Mouse (Mus musculus) forebrain, embryonic 15.5 days (tissue): ENCODE data around the gene Csn1s1. TPM values are rescaled to one million over a fixed set of nuclear protein-coding genes. Genes with fewer than 3 reads are reported as not detected.

Experiments
- ATAC-seq: fragments of 200-750 bp; cut with Nextera tagmentation; replicated peaks from 2 replicates; pipeline ENCODE4 v1.8.0; 2017; ENCODE audit warnings: mild to moderate bottlenecking, moderate TSS enrichment, moderate library complexity
- H3K27ac ChIP-seq: fragments of 300-500 bp; sonication (generic); replicated peaks from 2 replicates; pipeline ENCODE4 v1.5.1; 2015; ENCODE audit warnings: mild to moderate bottlenecking, inconsistent platforms
- H3K27me3 ChIP-seq: fragments of 300-500 bp; sonication (generic); 2 replicates; pipeline ENCODE4 v1.6.1; 2015; ENCODE audit warnings: inconsistent platforms
- H3K36me3 ChIP-seq: fragments of 300-500 bp; sonication (generic); 2 replicates; pipeline ENCODE4 v1.6.1; 2015; ENCODE audit warnings: mild to moderate bottlenecking, inconsistent platforms
- H3K4me1 ChIP-seq: fragments of 300-500 bp; sonication (generic); 2 replicates; pipeline ENCODE4 v1.6.1; 2015; ENCODE audit warnings: inconsistent platforms
- H3K4me2 ChIP-seq: fragments of 300-500 bp; sonication (generic); replicated peaks from 2 replicates; pipeline ENCODE4 v1.6.1; 2015; ENCODE audit warnings: mild to moderate bottlenecking, inconsistent platforms
- H3K4me3 ChIP-seq: fragments of 300-500 bp; sonication (generic); 2 replicates; pipeline ENCODE4 v1.5.1; 2015; ENCODE audit warnings: mild to moderate bottlenecking, inconsistent platforms
- H3K9ac ChIP-seq: fragments of 300-500 bp; sonication (generic); replicated peaks from 2 replicates; pipeline ENCODE4 v1.6.1; 2015; ENCODE audit warnings: mild to moderate bottlenecking, inconsistent platforms
- H3K9me3 ChIP-seq: fragments of 300-500 bp; sonication (generic); 2 replicates; pipeline ENCODE4 v1.6.1; 2016; ENCODE audit warnings: inconsistent platforms
- WGBS: fragments of 180-500 bp; shearing (Covaris S2); methylation state at CpG from one replicate; pipeline ENCODE4 v1.1.7; 2015; ENCODE audit warnings: mixed read lengths; 5-methylcytosine and 5-hydroxymethylcytosine counted together
- polyA plus RNA-seq: library from polyadenylated mRNA; unstranded; fragments of >200 nt; fragmentation: Nextera tagmentation; extraction: Ambion mirVana; gene quantifications from 2 replicates; pipeline ENCODE4 v1.2.1, GENCODE M21; 2015

Csn1s1 gene
- not detected in 2 replicates for polyA plus RNA-seq

DNA sequence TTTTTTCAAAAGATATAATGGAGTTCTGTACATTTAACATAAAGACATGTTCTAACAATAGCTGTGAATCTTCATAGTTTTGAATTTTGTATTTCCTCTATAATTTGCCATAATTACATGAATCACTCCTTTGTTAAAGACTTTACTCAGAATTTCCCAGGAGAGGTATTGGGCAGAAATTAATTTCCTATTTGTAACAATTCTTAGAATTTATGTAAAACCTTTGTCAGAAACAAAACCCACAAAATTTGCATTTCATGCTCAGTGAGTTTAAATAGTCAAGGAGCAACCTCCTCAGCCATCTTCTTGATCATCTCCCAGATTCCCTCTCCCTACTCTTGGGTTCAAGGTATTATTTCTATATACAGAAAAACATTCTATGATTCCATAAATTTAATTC lies at the start of gene Csn1s1:
Gene Csn1s1, plus strand, starts transcription at position 301 of the 400 bp plus-strand sequence.
- no peaks in the 10 kb centered on the region for H3K36me3 ChIP-seq
- no peak within 1 kb of the TSS for H3K27ac ChIP-seq
- no peaks in the 10 kb centered on the region for H3K9me3 ChIP-seq
- H3K27me3 ChIP-seq = no peaks in the 10 kb centered on the region
- H3K4me2 ChIP-seq = no peak within 1 kb of the TSS
- no peaks in the 10 kb centered on the region for H3K4me1 ChIP-seq
- no peak within 1 kb of the TSS for H3K4me3 ChIP-seq
- ATAC-seq = no peak
- H3K9ac ChIP-seq = no peak within 1 kb of the TSS

DNA sequence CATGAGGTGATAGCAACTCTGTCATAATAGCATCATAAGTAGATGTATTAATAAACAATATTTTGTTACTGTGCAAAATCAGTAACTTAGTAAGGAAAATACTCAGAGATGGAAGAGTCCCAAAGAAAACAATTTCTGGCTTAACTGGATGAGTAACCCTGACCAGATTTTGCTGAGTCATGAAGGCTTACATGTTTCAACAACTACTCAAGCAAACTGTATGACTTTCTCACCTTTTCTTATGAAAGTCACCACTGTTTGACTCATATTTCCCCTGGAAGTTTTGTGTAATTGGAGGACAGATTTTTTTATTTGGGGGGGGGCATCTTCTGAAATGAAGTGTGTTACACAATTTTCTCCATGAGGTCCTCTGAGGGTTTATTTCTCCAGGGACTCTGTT lies 43.3 kb upstream of the Csn1s1 start:
- Histone ChIP-seq H3K27me3 (no peaks in the 10 kb centered on the region), H3K27ac (no peak overlapping the region), H3K4me2 (no peak overlapping the region), H3K4me1 (no peaks in the 10 kb centered on the region), H3K36me3 (no peaks in the 10 kb centered on the region), H3K9me3 (no peaks in the 10 kb centered on the region), H3K9ac (no peak overlapping the region), H3K4me3 (no peak overlapping the region)
- no peak for ATAC-seq

DNA sequence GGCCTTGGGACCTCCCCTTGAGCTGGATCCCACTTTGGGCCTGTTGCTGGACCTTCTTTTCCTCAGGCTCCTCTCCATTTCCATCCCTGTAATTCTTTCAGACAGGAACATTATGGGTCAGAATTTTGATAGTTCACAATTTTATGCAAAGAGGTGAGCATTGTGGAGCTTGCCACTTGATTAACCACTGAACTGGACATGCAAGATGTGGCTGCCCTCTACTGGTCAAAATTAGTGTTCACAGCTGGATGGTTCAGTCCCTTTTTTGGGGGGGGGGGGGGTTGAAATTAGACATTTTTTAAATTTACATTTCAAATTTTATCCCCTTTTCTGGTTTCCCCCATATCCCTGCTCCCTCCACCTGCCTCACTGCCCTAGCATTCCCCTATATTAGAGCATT lies 23.2 kb upstream of the Csn1s1 start:
- H3K4me1 ChIP-seq = no peaks in the 10 kb centered on the region
- no peaks in the 10 kb centered on the region for H3K9me3 ChIP-seq
- no peak overlapping the region for H3K4me2 ChIP-seq
- H3K27me3 ChIP-seq = no peaks in the 10 kb centered on the region
- H3K9ac ChIP-seq = no peak overlapping the region
- no peak overlapping the region for H3K27ac ChIP-seq
- H3K4me3 ChIP-seq = no peak overlapping the region
- no peaks in the 10 kb centered on the region for H3K36me3 ChIP-seq
- no peak for ATAC-seq

DNA sequence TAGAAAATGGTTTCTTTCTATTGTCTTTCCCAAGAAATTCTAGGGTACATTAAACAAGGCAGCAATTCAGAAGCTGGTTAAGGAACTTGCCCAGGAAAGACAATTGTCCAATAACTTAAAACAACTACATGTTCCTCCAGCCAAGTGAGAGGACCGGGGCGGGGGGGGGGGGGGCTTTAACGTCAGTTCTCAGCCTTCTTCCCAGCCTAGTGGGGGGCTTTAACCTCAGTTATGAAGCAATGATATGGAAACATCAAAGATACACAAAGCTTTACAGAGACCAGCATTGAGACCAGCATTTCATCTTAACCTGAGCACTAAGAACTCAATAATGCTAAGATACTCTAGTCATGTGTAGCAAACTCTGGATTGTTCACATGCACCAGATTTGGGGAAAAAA lies 33.5 kb downstream of the Csn1s1 start, which contains the start of gene Csn2:
Gene Csn2, minus strand, starts transcription at position 101 of the 400 bp plus-strand sequence.
- 79% methylated on average over 3 of the region's 3 CpGs for WGBS
- H3K27ac ChIP-seq = no peak within 1 kb of the TSS
- no peaks in the 10 kb centered on the region for H3K9me3 ChIP-seq
- no peaks in the 10 kb centered on the region for H3K4me1 ChIP-seq
- H3K9ac ChIP-seq = no peak within 1 kb of the TSS
- H3K27me3 ChIP-seq = no peaks in the 10 kb centered on the region
- no peak within 1 kb of the TSS for H3K4me3 ChIP-seq
- no peak for ATAC-seq
- no peak within 1 kb of the TSS for H3K4me2 ChIP-seq
- H3K36me3 ChIP-seq = no peaks in the 10 kb centered on the region

DNA sequence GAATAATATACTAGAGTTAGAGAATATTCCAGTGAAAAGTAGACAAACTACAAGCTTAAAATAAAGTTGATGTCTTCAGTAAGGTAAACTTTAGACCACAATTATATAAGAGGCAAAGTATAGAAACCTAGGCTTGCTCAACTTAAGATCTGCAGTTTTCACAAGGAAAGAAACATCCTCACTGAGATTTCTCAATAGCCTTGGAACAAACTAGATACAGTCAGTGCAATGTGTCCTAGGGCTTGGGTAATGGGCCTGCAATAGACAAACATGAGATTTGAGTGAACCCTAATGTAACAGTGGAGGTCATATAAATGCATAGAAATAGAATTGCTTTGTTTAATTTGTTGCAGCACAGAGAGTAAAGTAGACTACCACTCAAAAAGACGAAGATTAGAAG lies 39.9 kb downstream of the Csn1s1 start:
- 82% methylated on average over 1 of the region's 1 CpGs for WGBS
- no peak overlapping the region for H3K4me3 ChIP-seq
- H3K4me1 ChIP-seq = no peaks in the 10 kb centered on the region
- no peak for ATAC-seq
- H3K9ac ChIP-seq = no peak overlapping the region
- no peak overlapping the region for H3K4me2 ChIP-seq
- no peak overlapping the region for H3K27ac ChIP-seq
- H3K9me3 ChIP-seq = no peaks in the 10 kb centered on the region
- no peaks in the 10 kb centered on the region for H3K27me3 ChIP-seq
- no peaks in the 10 kb centered on the region for H3K36me3 ChIP-seq

Other genes with a start within 250 kb of the Csn1s1 start
- not detected in 2 replicates for gene Ugt2b38, start 242.0 kb upstream of the Csn1s1 start, polyA plus RNA-seq
- not detected in 2 replicates for gene Ugt2a2, start 183.9 kb upstream of the Csn1s1 start, polyA plus RNA-seq
- not detected in 2 replicates for gene Gm43638, start 179.4 kb upstream of the Csn1s1 start, polyA plus RNA-seq
- gene Ugt2a1, start 175.3 kb upstream of the Csn1s1 start, polyA plus RNA-seq = not detected in 2 replicates
- not detected in 2 replicates for gene Sult1b1, start 128.0 kb upstream of the Csn1s1 start, polyA plus RNA-seq
- not detected in 2 replicates for gene Sult1d1, start 97.2 kb upstream of the Csn1s1 start, polyA plus RNA-seq
- gene Sult1e1, start 74.6 kb upstream of the Csn1s1 start, polyA plus RNA-seq = not detected in 2 replicates
- not detected in 2 replicates for gene Csn2, start 33.4 kb downstream of the Csn1s1 start, polyA plus RNA-seq
- not detected in 2 replicates for gene Csn1s2a, start 108.4 kb downstream of the Csn1s1 start, polyA plus RNA-seq
- gene Csn1s2b, start 141.9 kb downstream of the Csn1s1 start, polyA plus RNA-seq = not detected in 2 replicates
- gene Prr27, start 159.5 kb downstream of the Csn1s1 start, polyA plus RNA-seq = not detected in 2 replicates
- gene Odam, start 218.8 kb downstream of the Csn1s1 start, polyA plus RNA-seq = not detected in 2 replicates